Mouse (Mus musculus): Measurements from ENCODE around the gene Olfr606. TPM values are rescaled to one million over a fixed set of nuclear protein-coding genes. Genes with fewer than 3 reads are reported as not detected.
"Not testable (repeated sequence)": the region's sequence is repeated elsewhere in the genome, so short reads cannot be mapped to it uniquely, and the experiment has no call there.

Olfr606 gene
- polyA plus RNA-seq (2012; rRNA removed): not detected in 2 replicates

DNA sequence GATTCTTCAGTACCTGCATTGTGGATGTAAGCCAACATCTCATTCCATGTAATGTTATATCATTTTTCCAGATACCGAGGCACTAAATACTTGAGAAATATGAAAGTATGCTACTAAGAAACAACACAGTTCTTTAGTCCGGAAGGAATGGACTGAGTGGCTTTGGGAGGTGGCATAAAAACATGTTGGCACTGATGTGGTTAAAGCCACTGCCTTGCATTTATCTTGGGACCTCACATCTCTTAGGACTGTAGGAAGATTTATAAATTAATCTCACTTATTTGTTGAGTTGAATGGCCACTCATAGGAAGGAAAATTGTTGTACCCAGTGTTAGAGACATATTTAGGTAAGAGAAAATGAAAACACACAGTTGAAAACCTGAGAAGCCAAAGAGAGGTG is at the start of gene Olfr606:
Gene Olfr606 (plus strand): TSS at position 301 of the 400 bp plus-strand sequence.
- H3K4me1 ChIP-seq (ENCODE audit: control insufficient read depth, insufficient read depth, low read length): no peaks in the 10 kb centered on the region
- H3K27ac ChIP-seq (ENCODE audit: insufficient read depth, low read depth, low read length): no peak within 1 kb of the TSS
- no peaks in the 10 kb centered on the region for H3K36me3 ChIP-seq (ENCODE audit: control insufficient read depth, insufficient read depth, low read length)
- TF ChIP-seq CTCF (conservative IDR thresholded peaks at IDR 0.05; ENCODE audit: insufficient read depth, insufficient read length, low read depth, low read length) (no peak), POLR2A (IDR thresholded peaks at IDR 0.05; ENCODE audit: low read depth, low read length) (no peak)
- WGBS: 91% methylated on average over 2 of the region's 2 CpGs
- H3K4me3 ChIP-seq (ENCODE audit: insufficient read depth, low read depth, low read length): no peak within 1 kb of the TSS
- DNase-seq: no peak
- H3K27me3 ChIP-seq (replicated peaks; ENCODE audit: control insufficient read depth, insufficient read depth, low read length): no peaks in the 10 kb centered on the region

DNA sequence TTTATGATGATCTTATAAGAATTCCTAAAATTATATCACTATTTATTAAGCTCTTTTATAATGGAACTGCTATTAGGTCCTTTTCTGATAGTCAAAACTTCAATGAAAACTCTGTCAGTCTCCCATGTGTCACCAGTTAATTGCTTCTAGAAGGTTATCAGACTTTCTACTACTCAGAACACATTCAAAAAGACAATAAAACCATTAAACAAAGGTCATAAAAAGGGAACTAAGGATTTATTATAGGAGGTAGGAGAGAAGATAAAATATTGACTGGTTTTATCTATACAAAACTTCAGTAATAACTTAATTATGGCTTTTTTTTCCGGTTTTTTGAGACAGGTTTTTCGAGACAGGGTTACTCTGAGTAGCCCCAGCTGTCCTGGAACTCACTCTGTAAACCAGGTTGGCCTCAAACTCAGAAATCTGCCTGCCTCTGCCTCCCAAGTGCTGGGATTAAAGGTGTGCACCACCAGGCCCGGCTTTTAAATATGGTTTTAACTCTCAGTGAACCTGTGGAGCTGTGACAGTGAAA is 42.3 kb upstream of the Olfr606 start:
- not testable (repeated sequence) for H3K27ac ChIP-seq (ENCODE audit: insufficient read depth, low read depth, low read length); H3K36me3 ChIP-seq (ENCODE audit: control insufficient read depth, insufficient read depth, low read length); H3K4me1 ChIP-seq (ENCODE audit: control insufficient read depth, insufficient read depth, low read length); H3K4me3 ChIP-seq (ENCODE audit: insufficient read depth, low read depth, low read length); H3K27me3 ChIP-seq (replicated peaks; ENCODE audit: control insufficient read depth, insufficient read depth, low read length); DNase-seq
- WGBS: 69% methylated on average over 3 of the region's 3 CpGs

DNA sequence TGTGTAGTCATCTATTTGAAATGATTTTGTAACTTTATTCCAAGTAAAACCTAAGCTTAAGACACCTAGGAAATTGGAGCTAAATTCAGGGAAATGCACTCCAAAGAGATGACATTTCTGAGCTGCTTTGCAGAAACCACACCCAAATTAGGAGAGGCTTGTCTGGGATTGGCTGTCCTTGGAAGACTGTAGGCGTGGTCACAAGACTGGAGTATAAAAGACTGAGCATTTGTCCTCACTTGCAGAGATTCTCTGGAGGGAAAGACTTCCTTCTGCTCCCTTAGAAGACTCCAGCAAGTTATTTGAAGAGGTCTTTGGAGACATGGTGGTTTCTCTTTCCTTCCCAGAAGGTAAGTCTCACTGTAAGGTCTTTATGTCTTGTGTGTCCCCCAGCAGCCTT is 34.1 kb upstream of the Olfr606 start, which contains the start of gene Usp17lc:
Gene Usp17lc (plus strand): TSS at position 301 of the 400 bp plus-strand sequence.
- 43% methylated on average over 1 of the region's 1 CpGs for WGBS

DNA sequence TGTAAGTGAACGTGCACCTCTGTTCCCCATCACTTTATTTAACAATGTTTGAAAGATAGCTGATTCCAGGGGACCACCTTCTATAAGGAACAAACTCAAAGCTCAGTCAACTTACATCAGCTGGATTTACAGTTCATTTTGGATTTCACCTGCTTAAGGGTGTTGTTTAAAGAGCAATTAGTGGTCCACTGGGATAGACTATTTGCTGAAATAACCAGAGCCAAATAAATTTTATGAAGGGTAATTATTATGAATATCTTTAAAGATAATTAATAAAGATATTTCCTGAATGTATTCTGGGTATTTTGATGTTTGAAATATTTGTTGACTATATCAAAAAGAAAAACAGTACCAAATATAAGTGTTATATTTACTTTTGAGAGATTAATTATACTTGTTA is 3.5 kb upstream of the Olfr606 start, which contains the start of gene Olfr605:
Gene Olfr605 (minus strand): TSS at position 101 of the 400 bp plus-strand sequence.
- Histone ChIP-seq H3K4me3 (ENCODE audit: insufficient read depth, low read depth, low read length) (no peak within 1 kb of the TSS), H3K4me1 (ENCODE audit: control insufficient read depth, insufficient read depth, low read length) (no peaks in the 10 kb centered on the region), H3K27me3 (replicated peaks; ENCODE audit: control insufficient read depth, insufficient read depth, low read length) (no peaks in the 10 kb centered on the region), H3K36me3 (ENCODE audit: control insufficient read depth, insufficient read depth, low read length) (no peaks in the 10 kb centered on the region), H3K27ac (ENCODE audit: insufficient read depth, low read depth, low read length) (no peak within 1 kb of the TSS)
- TF ChIP-seq CTCF (conservative IDR thresholded peaks at IDR 0.05; ENCODE audit: insufficient read depth, insufficient read length, low read depth, low read length) (no peak), POLR2A (IDR thresholded peaks at IDR 0.05; ENCODE audit: low read depth, low read length) (no peak)
- DNase-seq: no peak
- 76% methylated on average over 1 of the region's 1 CpGs for WGBS

More for the DNA sequence above, 34.1 kb upstream of the Olfr606 start, which contains the start of gene Usp17lc:
- not testable (repeated sequence) for H3K4me3 ChIP-seq (ENCODE audit: insufficient read depth, low read depth, low read length); H3K27ac ChIP-seq (ENCODE audit: insufficient read depth, low read depth, low read length); H3K36me3 ChIP-seq (ENCODE audit: control insufficient read depth, insufficient read depth, low read length); H3K4me1 ChIP-seq (ENCODE audit: control insufficient read depth, insufficient read depth, low read length); H3K27me3 ChIP-seq (replicated peaks; ENCODE audit: control insufficient read depth, insufficient read depth, low read length); DNase-seq

DNA sequence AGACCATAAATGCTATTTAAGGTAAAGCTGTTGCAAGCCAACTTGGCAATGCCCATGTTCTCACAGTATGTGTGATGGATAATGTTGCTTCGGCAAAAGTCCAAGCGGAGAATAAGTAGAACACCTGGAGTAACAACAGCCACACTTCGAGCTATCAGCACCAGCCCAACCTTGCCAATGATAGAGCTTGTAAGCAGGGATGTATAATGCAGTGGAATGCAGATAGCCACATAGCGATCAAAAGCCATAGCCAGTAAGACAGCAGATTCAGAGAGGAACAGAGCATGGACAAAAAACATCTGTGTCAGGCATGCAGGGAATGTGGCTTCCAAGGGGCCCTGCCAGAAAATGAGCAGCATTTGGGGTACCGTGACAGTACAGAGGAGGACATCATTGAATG is 11.7 kb downstream of the Olfr606 start:
- WGBS: 91% methylated on average over 5 of the region's 5 CpGs
- TF ChIP-seq POLR2A (IDR thresholded peaks at IDR 0.05; ENCODE audit: low read depth, low read length) (no peak), CTCF (conservative IDR thresholded peaks at IDR 0.05; ENCODE audit: insufficient read depth, insufficient read length, low read depth, low read length) (no peak)
- Histone ChIP-seq H3K27ac (ENCODE audit: insufficient read depth, low read depth, low read length) (no peak overlapping the region), H3K36me3 (ENCODE audit: control insufficient read depth, insufficient read depth, low read length) (no peaks in the 10 kb centered on the region), H3K27me3 (replicated peaks; ENCODE audit: control insufficient read depth, insufficient read depth, low read length) (no peaks in the 10 kb centered on the region), H3K4me1 (ENCODE audit: control insufficient read depth, insufficient read depth, low read length) (no peaks in the 10 kb centered on the region), H3K4me3 (ENCODE audit: insufficient read depth, low read depth, low read length) (no peak overlapping the region)
- DNase-seq: no peak

DNA sequence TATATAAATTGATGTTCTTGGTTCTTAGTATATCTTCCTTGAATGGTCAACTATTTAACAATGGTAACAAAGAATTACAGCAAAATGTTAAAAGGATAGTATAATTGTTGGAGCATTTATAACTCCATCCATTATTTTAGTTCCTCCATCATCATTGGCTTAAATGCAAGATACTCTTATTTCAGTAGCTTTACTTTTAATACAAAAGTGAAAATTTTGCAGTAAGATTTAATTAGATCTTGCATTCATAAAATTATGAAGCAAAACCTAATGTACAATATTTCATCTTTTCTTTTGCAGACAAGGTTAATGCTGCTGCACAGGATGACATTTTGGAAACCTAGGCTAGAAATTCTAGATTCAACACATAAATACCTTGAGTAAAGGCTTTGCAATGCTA is 20.7 kb downstream of the Olfr606 start, which contains the start of gene Olfr608:
Gene Olfr608 (plus strand): TSS at position 301 of the 400 bp plus-strand sequence.
- TF ChIP-seq POLR2A (IDR thresholded peaks at IDR 0.05; ENCODE audit: low read depth, low read length) (no peak), CTCF (conservative IDR thresholded peaks at IDR 0.05; ENCODE audit: insufficient read depth, insufficient read length, low read depth, low read length) (no peak)
- no peaks in the 10 kb centered on the region for H3K36me3 ChIP-seq (ENCODE audit: control insufficient read depth, insufficient read depth, low read length)
- no peak within 1 kb of the TSS for H3K4me3 ChIP-seq (ENCODE audit: insufficient read depth, low read depth, low read length)

DNA sequence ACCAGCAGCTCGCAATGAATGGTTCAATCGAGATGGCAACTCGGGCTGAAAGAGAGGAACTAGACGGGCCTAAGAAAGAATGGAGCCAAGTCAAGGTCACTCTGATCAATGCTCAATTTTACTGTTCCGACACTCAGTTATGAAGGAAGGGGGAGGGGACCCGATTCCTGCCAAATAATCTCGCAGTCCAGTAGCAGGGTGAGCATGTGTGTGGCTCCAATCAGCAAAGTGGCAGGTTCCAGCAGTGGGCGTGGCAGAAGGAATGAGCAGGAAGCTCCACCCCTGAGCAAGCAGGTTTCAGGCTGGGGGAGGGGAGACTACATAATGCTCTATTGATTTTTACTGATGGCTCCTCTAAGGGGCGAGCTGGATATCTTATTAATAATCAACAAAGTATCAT is 28.3 kb downstream of the Olfr606 start:
- H3K27me3 ChIP-seq (replicated peaks; ENCODE audit: control insufficient read depth, insufficient read depth, low read length); H3K36me3 ChIP-seq (ENCODE audit: control insufficient read depth, insufficient read depth, low read length); H3K27ac ChIP-seq (ENCODE audit: insufficient read depth, low read depth, low read length); H3K4me3 ChIP-seq (ENCODE audit: insufficient read depth, low read depth, low read length); H3K4me1 ChIP-seq (ENCODE audit: control insufficient read depth, insufficient read depth, low read length): not testable (repeated sequence)
- 76% methylated on average over 9 of the region's 9 CpGs for WGBS
- peak; percentile 12 for DNase-seq

More for the DNA sequence above, 20.7 kb downstream of the Olfr606 start, which contains the start of gene Olfr608:
- H3K27ac ChIP-seq (ENCODE audit: insufficient read depth, low read depth, low read length): no peak within 1 kb of the TSS
- no peaks in the 10 kb centered on the region for H3K27me3 ChIP-seq (replicated peaks; ENCODE audit: control insufficient read depth, insufficient read depth, low read length)
- H3K4me1 ChIP-seq (ENCODE audit: control insufficient read depth, insufficient read depth, low read length): no peaks in the 10 kb centered on the region
- no peak for DNase-seq

DNA sequence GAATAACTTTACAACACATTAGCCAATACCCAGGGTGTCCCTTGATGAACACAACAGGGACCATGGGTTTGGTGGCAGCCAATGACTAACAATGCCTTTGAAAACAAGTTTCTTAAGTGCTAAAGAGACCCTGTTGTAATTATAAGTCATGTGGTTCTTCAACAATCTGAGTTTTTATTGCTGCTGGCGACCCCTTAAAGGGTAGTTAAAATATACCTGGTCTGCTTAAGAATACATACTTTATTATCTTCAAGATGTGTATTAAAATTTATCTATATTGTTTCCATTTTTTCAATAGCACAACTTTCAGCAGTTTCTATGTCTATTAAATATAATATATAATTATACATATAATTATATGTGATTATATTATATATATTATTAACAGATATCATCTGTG is 49.1 kb downstream of the Olfr606 start, which contains the start of gene Olfr609:
Gene Olfr609 (minus strand): TSS at position 101 of the 400 bp plus-strand sequence.
- H3K36me3 ChIP-seq (ENCODE audit: control insufficient read depth, insufficient read depth, low read length): no peaks in the 10 kb centered on the region
- no peaks in the 10 kb centered on the region for H3K27me3 ChIP-seq (replicated peaks; ENCODE audit: control insufficient read depth, insufficient read depth, low read length)
- no peak for TF ChIP-seq CTCF (conservative IDR thresholded peaks at IDR 0.05; ENCODE audit: insufficient read depth, insufficient read length, low read depth, low read length)
- no peak for TF ChIP-seq POLR2A (IDR thresholded peaks at IDR 0.05; ENCODE audit: low read depth, low read length)
- no peak for DNase-seq
- H3K4me1 ChIP-seq (ENCODE audit: control insufficient read depth, insufficient read depth, low read length): no peaks in the 10 kb centered on the region
- H3K27ac ChIP-seq (ENCODE audit: insufficient read depth, low read depth, low read length): no peak within 1 kb of the TSS
- WGBS: 43% methylated on average over 1 of the region's 1 CpGs
- H3K4me3 ChIP-seq (ENCODE audit: insufficient read depth, low read depth, low read length): no peak within 1 kb of the TSS

Other genes with a start within 250 kb of the Olfr606 start
- gene Olfr593, start 237.2 kb upstream of the Olfr606 start, polyA plus RNA-seq (2012; rRNA removed): not detected in 2 replicates
- not detected in 2 replicates for gene Olfr594, start 232.1 kb upstream of the Olfr606 start, polyA plus RNA-seq (2012; rRNA removed)
- not detected in 2 replicates for gene Usp17ld, start 196.5 kb upstream of the Olfr606 start, polyA plus RNA-seq (2012; rRNA removed)
- gene Olfr596, start 143.4 kb upstream of the Olfr606 start, polyA plus RNA-seq (2012; rRNA removed): not detected in 2 replicates
- gene Olfr597, start 132.7 kb upstream of the Olfr606 start, polyA plus RNA-seq (2012; rRNA removed): not detected in 2 replicates
- not detected in 2 replicates for gene Olfr598, start 125.5 kb upstream of the Olfr606 start, polyA plus RNA-seq (2012; rRNA removed)
- gene Olfr599, start 113.1 kb upstream of the Olfr606 start, polyA plus RNA-seq (2012; rRNA removed): not detected in 2 replicates
- not detected in 2 replicates for gene Olfr600, start 99.4 kb upstream of the Olfr606 start, polyA plus RNA-seq (2012; rRNA removed)
- gene Olfr601, start 86.4 kb upstream of the Olfr606 start, polyA plus RNA-seq (2012; rRNA removed): not detected in 2 replicates
- not detected in 2 replicates for gene Olfr603, start 62.9 kb upstream of the Olfr606 start, polyA plus RNA-seq (2012; rRNA removed)
- not detected in 2 replicates for gene Usp17lc, start 34.0 kb upstream of the Olfr606 start, polyA plus RNA-seq (2012; rRNA removed)
- gene Olfr605, start 3.6 kb upstream of the Olfr606 start, polyA plus RNA-seq (2012; rRNA removed): not detected in 2 replicates
- gene Olfr607, start 15.1 kb downstream of the Olfr606 start, polyA plus RNA-seq (2012; rRNA removed): not detected in 2 replicates
- not detected in 2 replicates for gene Olfr608, start 20.8 kb downstream of the Olfr606 start, polyA plus RNA-seq (2012; rRNA removed)
- not detected in 2 replicates for gene Olfr609, start 49.0 kb downstream of the Olfr606 start, polyA plus RNA-seq (2012; rRNA removed)
- gene Olfr610, start 63.1 kb downstream of the Olfr606 start, polyA plus RNA-seq (2012; rRNA removed): not detected in 2 replicates
- gene Olfr611, start 71.8 kb downstream of the Olfr606 start, polyA plus RNA-seq (2012; rRNA removed): not detected in 2 replicates
- gene Olfr612, start 93.7 kb downstream of the Olfr606 start, polyA plus RNA-seq (2012; rRNA removed): not detected in 2 replicates
- not detected in 2 replicates for gene Olfr613, start 99.0 kb downstream of the Olfr606 start, polyA plus RNA-seq (2012; rRNA removed)
- not detected in 2 replicates for gene Olfr615, start 107.0 kb downstream of the Olfr606 start, polyA plus RNA-seq (2012; rRNA removed)
- gene Olfr616, start 120.1 kb downstream of the Olfr606 start, polyA plus RNA-seq (2012; rRNA removed): not detected in 2 replicates
- not detected in 2 replicates for gene Olfr617, start 124.0 kb downstream of the Olfr606 start, polyA plus RNA-seq (2012; rRNA removed)
- not detected in 2 replicates for gene Olfr618, start 141.1 kb downstream of the Olfr606 start, polyA plus RNA-seq (2012; rRNA removed)
- not detected in 2 replicates for gene Olfr619, start 151.5 kb downstream of the Olfr606 start, polyA plus RNA-seq (2012; rRNA removed)
- gene Olfr620, start 163.5 kb downstream of the Olfr606 start, polyA plus RNA-seq (2012; rRNA removed): not detected in 2 replicates
- not detected in 2 replicates for gene Olfr622, start 193.7 kb downstream of the Olfr606 start, polyA plus RNA-seq (2012; rRNA removed)
- not detected in 2 replicates for gene Olfr623, start 214.7 kb downstream of the Olfr606 start, polyA plus RNA-seq (2012; rRNA removed)
- gene Olfr624, start 222.1 kb downstream of the Olfr606 start, polyA plus RNA-seq (2012; rRNA removed): not detected in 2 replicates
- not detected in 2 replicates for gene Olfr625-ps1, start 233.7 kb downstream of the Olfr606 start, polyA plus RNA-seq (2012; rRNA removed)

Data from kidney, adult 2 months (tissue).